Mouse (Mus musculus) heart, postnatal 14 days (tissue): ENCODE results near the gene Olfr315. TPM values are rescaled to one million over a fixed set of nuclear protein-coding genes. Genes with fewer than 3 reads are reported as not detected.
"Not testable (repeated sequence)": the region's sequence is repeated elsewhere in the genome, so short reads cannot be mapped to it uniquely, and the experiment has no call there.

Experiments
- DNase-seq, 2 experiments: peaks; one replicate each; pipeline ENCODE4 v3.0.0; 2021 to 2022
- intact Hi-C: fragments of 180-260 bp; cut with DNase I; formaldehyde crosslinking; loops from one replicate; pipeline ENCODE4 v1.15.1; 2025
- total RNA-seq, 2 experiments: library from RNA; stranded (reverse); gene quantifications; 2 replicates each; pipeline ENCODE4 v1.2.3; 2021

The Olfr315 gene
- total RNA-seq, 2 experiments from 2014 or later = not detected

GRCm38 (mm10) chr11:58814700-58815099 is 41.7 kb downstream of the Olfr315 start, which contains the start of gene Olfr313:
Gene Olfr313 (plus strand): TSS chr11:58815000.
- DNase-seq, intact Hi-C loops: not testable (repeated sequence)

GRCm38 (mm10) chr11:58815676-58816075 is 42.7 kb downstream of the Olfr315 start:
- intact Hi-C loops = no loop called here
- no peak for DNase-seq

- not testable (repeated sequence) for DNase-seq
Measured at GRCm38 (mm10) chr11:58828937-58829336, 55.9 kb downstream of the Olfr315 start, which contains the start of gene Olfr312. Gene Olfr312 (plus strand): TSS chr11:58829237.

GRCm38 (mm10) chr11:58829764-58830163 is 56.8 kb downstream of the Olfr315 start:
- no peak for DNase-seq
- intact Hi-C loops = no loop called here

More at GRCm38 (mm10) chr11:58828937-58829336, 55.9 kb downstream of the Olfr315 start, which contains the start of gene Olfr312:
- intact Hi-C loops = not testable (repeated sequence)

Other genes starting within 250 kb of the Olfr315 start
- not detected for gene Olfr330, start 238.4 kb upstream of the Olfr315 start, total RNA-seq
- gene Olfr329-ps, start 226.8 kb upstream of the Olfr315 start, total RNA-seq = not detected
- gene Olfr328, start 217.6 kb upstream of the Olfr315 start, total RNA-seq = under 1 TPM; 0.10 to 0.12 TPM
- gene Olfr224, start 202.6 kb upstream of the Olfr315 start, total RNA-seq = not detected
- gene Olfr325, start 195.5 kb upstream of the Olfr315 start, total RNA-seq = not detected
- gene Olfr324, start 178.1 kb upstream of the Olfr315 start, total RNA-seq = not detected
- 10 to 100 TPM in 1 of 2 experiments, 1 to 10 TPM in 1; 7.4 to 10.7 TPM for gene 2210407C18Rik, start 157.1 kb upstream of the Olfr315 start, total RNA-seq
- not detected for gene Olfr323, start 142.7 kb upstream of the Olfr315 start, total RNA-seq
- under 1 TPM in 1 of 2 experiments, not detected in 1; 0.17 TPM for gene Trim58, start 132.7 kb upstream of the Olfr315 start, total RNA-seq
- gene Olfr322, start 114.4 kb upstream of the Olfr315 start, total RNA-seq = not detected
- gene Olfr320, start 92.1 kb upstream of the Olfr315 start, total RNA-seq = not detected
- gene Olfr319, start 74.0 kb upstream of the Olfr315 start, total RNA-seq = not detected
- not detected for gene Olfr318, start 49.2 kb upstream of the Olfr315 start, total RNA-seq
- gene Olfr317, start 34.0 kb upstream of the Olfr315 start, total RNA-seq = not detected
- not detected for gene Olfr316, start 20.5 kb upstream of the Olfr315 start, total RNA-seq
- not detected for gene Olfr314, start 9.8 kb downstream of the Olfr315 start, total RNA-seq
- not detected for gene Fam183b, start 28.8 kb downstream of the Olfr315 start, total RNA-seq
- gene Olfr313, start 41.8 kb downstream of the Olfr315 start, total RNA-seq = not detected
- gene Olfr312, start 56.0 kb downstream of the Olfr315 start, total RNA-seq = not detected
- gene Olfr311, start 66.1 kb downstream of the Olfr315 start, total RNA-seq = not detected
- gene Gm12258, start 74.0 kb downstream of the Olfr315 start, total RNA-seq = 1 to 10 TPM; 2.5 to 3.7 TPM
- gene 2810021J22Rik, start 94.0 kb downstream of the Olfr315 start, total RNA-seq = 1 to 10 TPM; 3.2 to 3.6 TPM
- 1 to 10 TPM; 3.5 to 3.9 TPM for gene Zfp39, start 131.0 kb downstream of the Olfr315 start, total RNA-seq
- gene Btnl10, start 144.7 kb downstream of the Olfr315 start, total RNA-seq = not detected
- gene Rnf187, start 165.7 kb downstream of the Olfr315 start, total RNA-seq = 100 to 1,000 TPM; 150 to 151 TPM
- 10 to 100 TPM in 1 of 2 experiments, 1 to 10 TPM in 1; 3.9 to 14.1 TPM for gene Hist3h2ba, start 175.7 kb downstream of the Olfr315 start, total RNA-seq
- 10 to 100 TPM; 22.0 to 28.0 TPM for gene Hist3h2a, start 181.5 kb downstream of the Olfr315 start, total RNA-seq
- under 1 TPM; 0.10 to 0.19 TPM for gene Trim17, start 181.5 kb downstream of the Olfr315 start, total RNA-seq
- 10 to 100 TPM; 17.6 to 18.1 TPM for gene Trim11, start 204.9 kb downstream of the Olfr315 start, total RNA-seq